Mouse (Mus musculus) heart, embryonic 16.5 days (tissue): ENCODE data around the gene Styx. TPM values are rescaled to one million over a fixed set of nuclear protein-coding genes. Genes with fewer than 3 reads are reported as not detected.
A peak's percentile ranks its signal among the peaks of the same experiment; 100 is the strongest.

Experiments
- ATAC-seq: fragments of 200-750 bp; cut with Nextera tagmentation; replicated peaks from 2 replicates; pipeline ENCODE4 v1.8.0; 2017; ENCODE audit warnings: moderate number of reproducible peaks; ENCODE audit not compliant: insufficient read depth, low FRiP score; ENCODE audit errors: extremely low read depth
- H3K27ac ChIP-seq: fragments of 300-500 bp; sonication (generic); 2 replicates; pipeline ENCODE4 v1.5.1; 2014; ENCODE audit warnings: mild to moderate bottlenecking, low read length, control low read depth, moderate library complexity
- H3K27me3 ChIP-seq: fragments of 300-500 bp; sonication (generic); 2 replicates; pipeline ENCODE4 v1.6.1; 2014; ENCODE audit warnings: low read length, mixed read lengths; ENCODE audit not compliant: control insufficient read depth, insufficient read depth
- H3K36me3 ChIP-seq: fragments of 300-500 bp; sonication (generic); 2 replicates; pipeline ENCODE4 v1.6.1; 2014; ENCODE audit not compliant: control insufficient read depth, insufficient read depth
- H3K4me1 ChIP-seq: fragments of 300-500 bp; sonication (generic); 2 replicates; pipeline ENCODE4 v1.6.1; 2014; ENCODE audit warnings: low read length, mixed read lengths; ENCODE audit not compliant: control insufficient read depth, insufficient read depth
- H3K4me2 ChIP-seq: fragments of 300-500 bp; sonication (generic); 2 replicates; pipeline ENCODE4 v1.6.1; 2014; ENCODE audit warnings: low read depth, mild to moderate bottlenecking, control low read depth, low read length
- H3K4me3 ChIP-seq: fragments of 300-500 bp; sonication (generic); 2 replicates; pipeline ENCODE4 v1.5.1; 2014; ENCODE audit warnings: mild to moderate bottlenecking, control low read depth, low read length
- H3K9ac ChIP-seq: fragments of 300-500 bp; sonication (generic); 2 replicates; pipeline ENCODE4 v1.6.1; 2014; ENCODE audit warnings: low read length, control low read depth
- H3K9me3 ChIP-seq: fragments of 300-500 bp; sonication (generic); replicated peaks from 2 replicates; pipeline ENCODE4 v1.6.1; 2016; ENCODE audit warnings: low read length; ENCODE audit not compliant: control insufficient read depth
- WGBS: fragments of 180-500 bp; shearing (Covaris S2); extraction: QIAGEN DNeasy Blood & Tissue Kit; methylation state at CpG from one replicate; pipeline ENCODE4 v1.1.7; 2014; 5-methylcytosine and 5-hydroxymethylcytosine counted together
- polyA plus RNA-seq: library from polyadenylated mRNA; unstranded; fragments of >200 nt; fragmentation: Nextera tagmentation; extraction: Ambion mirVana; gene quantifications from 2 replicates; pipeline ENCODE4 v1.2.1, GENCODE M21; 2015

Styx gene
- polyA plus RNA-seq, 1 experiment from 2014 or later = 49.2 TPM

GRCm38 (mm10) chr14:45441291-45441690 is 90.4 kb downstream of the Styx start:
- Histone ChIP-seq H3K27me3 (no peaks in the 10 kb centered on the region), H3K4me1 (peaks cover 11% of the 10 kb centered on the region), H3K27ac (no peak overlapping the region), H3K36me3 (no peaks in the 10 kb centered on the region), H3K4me2 (no peak overlapping the region), H3K9me3 (no peaks in the 10 kb centered on the region), H3K4me3 (no peak overlapping the region), H3K9ac (no peak overlapping the region)
- WGBS = 62% methylated on average over 6 of the region's 6 CpGs
- ATAC-seq = no peak

- WGBS = 52% methylated on average over 12 of the region's 12 CpGs
- H3K36me3 ChIP-seq = no peaks in the 10 kb centered on the region
- H3K4me2 ChIP-seq = no peak overlapping the region
- no peak overlapping the region for H3K4me3 ChIP-seq
- no peaks in the 10 kb centered on the region for H3K27me3 ChIP-seq
- H3K27ac ChIP-seq = no peak overlapping the region
- ATAC-seq = no peak
- H3K9ac ChIP-seq = no peak overlapping the region
- H3K4me1 ChIP-seq = peaks cover 11% of the 10 kb centered on the region
- H3K9me3 ChIP-seq = no peaks in the 10 kb centered on the region
Measured at GRCm38 (mm10) chr14:45442781-45443560, 92.1 kb downstream of the Styx start.

- H3K27ac ChIP-seq = peak overlapping the region; percentile 21
- peaks cover 11% of the 10 kb centered on the region for H3K4me1 ChIP-seq
- ATAC-seq = peak; percentile 11; the same call in 1 of the 2 replicates
- H3K4me3 ChIP-seq = no peak overlapping the region
- H3K4me2 ChIP-seq = no peak overlapping the region
- H3K36me3 ChIP-seq = no peaks in the 10 kb centered on the region
- no peaks in the 10 kb centered on the region for H3K9me3 ChIP-seq
- no peak overlapping the region; the same call in 1 of the 2 replicates for H3K9ac ChIP-seq
- 61% methylated on average over 7 of the region's 7 CpGs for WGBS
- no peaks in the 10 kb centered on the region for H3K27me3 ChIP-seq
Measured at GRCm38 (mm10) chr14:45444870-45445269, 94.0 kb downstream of the Styx start.

GRCm38 (mm10) chr14:45445445-45445844 is 94.6 kb downstream of the Styx start:
- WGBS = 34% methylated on average over 12 of the region's 12 CpGs

GRCm38 (mm10) chr14:45446777-45447176 is 95.9 kb downstream of the Styx start:
- WGBS = 75% methylated on average over 3 of the region's 3 CpGs
- no peaks in the 10 kb centered on the region for H3K9me3 ChIP-seq
- H3K36me3 ChIP-seq = no peaks in the 10 kb centered on the region
- H3K4me3 ChIP-seq = no peak overlapping the region
- H3K27me3 ChIP-seq = no peaks in the 10 kb centered on the region
- H3K27ac ChIP-seq = no peak overlapping the region
- peaks cover 16% of the 10 kb centered on the region for H3K4me1 ChIP-seq
- no peak overlapping the region for H3K4me2 ChIP-seq
- no peak overlapping the region for H3K9ac ChIP-seq
- ATAC-seq = no peak

More at GRCm38 (mm10) chr14:45445445-45445844, 94.6 kb downstream of the Styx start:
- no peak overlapping the region for H3K4me3 ChIP-seq
- H3K9me3 ChIP-seq = no peaks in the 10 kb centered on the region
- peaks cover 11% of the 10 kb centered on the region for H3K4me1 ChIP-seq
- peak; percentile 75 for ATAC-seq
- H3K27me3 ChIP-seq = no peaks in the 10 kb centered on the region
- no peak overlapping the region for H3K4me2 ChIP-seq
- peak overlapping the region; percentile 47 for H3K9ac ChIP-seq
- H3K27ac ChIP-seq = peak overlapping the region; percentile 21
- H3K36me3 ChIP-seq = no peaks in the 10 kb centered on the region

GRCm38 (mm10) chr14:45451090-45451489 is 100.2 kb downstream of the Styx start:
- peaks cover 42% of the 10 kb centered on the region for H3K4me1 ChIP-seq

GRCm38 (mm10) chr14:45452148-45452547 is 101.3 kb downstream of the Styx start:
- peaks cover 50% of the 10 kb centered on the region for H3K4me1 ChIP-seq
- no peak for ATAC-seq

More at GRCm38 (mm10) chr14:45451090-45451489, 100.2 kb downstream of the Styx start:
- ATAC-seq = no peak
- Histone ChIP-seq H3K27me3 (no peaks in the 10 kb centered on the region), H3K36me3 (no peaks in the 10 kb centered on the region), H3K9me3 (no peaks in the 10 kb centered on the region), H3K4me2 (no peak overlapping the region), H3K4me3 (no peak overlapping the region), H3K27ac (peak overlapping the region; percentile 38), H3K9ac (no peak overlapping the region)
- WGBS = 23% methylated on average over 2 of the region's 2 CpGs

GRCm38 (mm10) chr14:45452861-45453512 is 102.1 kb downstream of the Styx start:
- H3K4me2 ChIP-seq = peak overlapping the region; percentile 22; the same call in 1 of the 2 replicates
- 11% methylated on average over 11 of the region's 11 CpGs for WGBS
- peaks cover 5% of the 10 kb centered on the region for H3K36me3 ChIP-seq
- peak; percentile 80 for ATAC-seq
- peak overlapping the region; percentile 47 for H3K9ac ChIP-seq
- peak overlapping the region; percentile 77 for H3K27ac ChIP-seq
- H3K4me3 ChIP-seq = no peak overlapping the region
- H3K4me1 ChIP-seq = peaks cover 53% of the 10 kb centered on the region
- H3K9me3 ChIP-seq = no peaks in the 10 kb centered on the region
- no peaks in the 10 kb centered on the region for H3K27me3 ChIP-seq

More at GRCm38 (mm10) chr14:45452148-45452547, 101.3 kb downstream of the Styx start:
- Histone ChIP-seq H3K27me3 (no peaks in the 10 kb centered on the region), H3K36me3 (no peaks in the 10 kb centered on the region), H3K9me3 (no peaks in the 10 kb centered on the region), H3K27ac (peak overlapping the region; percentile 77), H3K9ac (peak overlapping the region; percentile 17; the same call in 1 of the 2 replicates), H3K4me3 (no peak overlapping the region), H3K4me2 (no peak overlapping the region)
- 25% methylated on average over 4 of the region's 4 CpGs for WGBS
